Mouse (Mus musculus) forebrain, embryonic 14.5 days (tissue): ENCODE measurements around the gene Fbxw8. TPM values are rescaled to one million over a fixed set of nuclear protein-coding genes. Genes with fewer than 3 reads are reported as not detected.
A peak's percentile ranks its signal among the peaks of the same experiment; 100 is the strongest.

Source experiments
- ATAC-seq: fragments of 200-750 bp; cut with Nextera tagmentation; 2 replicates; pipeline ENCODE4 v1.8.0; 2017; ENCODE audit warnings: mild to moderate bottlenecking, moderate library complexity
- DNase-seq: peaks from one replicate; pipeline ENCODE4 v3.0.0-alpha.2; 2015; ENCODE audit warnings: low spot score
- H3K27ac ChIP-seq: fragments of 300-500 bp; sonication (generic); 2 replicates; pipeline ENCODE4 v1.5.1; 2014; ENCODE audit warnings: low read depth, mild to moderate bottlenecking, control low read depth, low read length, moderate library complexity
- H3K27me3 ChIP-seq: fragments of 300-500 bp; sonication (generic); replicated peaks from 2 replicates; pipeline ENCODE4 v1.6.1; 2014; ENCODE audit warnings: low read length, control low read depth, mixed read lengths; ENCODE audit not compliant: control insufficient read depth, insufficient read depth
- H3K36me3 ChIP-seq: fragments of 300-500 bp; sonication (generic); 2 replicates; pipeline ENCODE4 v1.6.1; 2014; ENCODE audit warnings: low read length, control low read depth; ENCODE audit not compliant: control insufficient read depth, insufficient read depth
- H3K4me1 ChIP-seq: fragments of 300-500 bp; sonication (generic); 2 replicates; pipeline ENCODE4 v1.6.1; 2014; ENCODE audit warnings: antibody characterized with exemption, low read length, control low read depth; ENCODE audit not compliant: control insufficient read depth, insufficient read depth
- H3K4me2 ChIP-seq: fragments of 300-500 bp; sonication (generic); 2 replicates; pipeline ENCODE4 v1.6.1; 2014; ENCODE audit warnings: mild to moderate bottlenecking, control low read depth, low read length
- H3K4me3 ChIP-seq: fragments of 300-500 bp; sonication (generic); 2 replicates; pipeline ENCODE4 v1.5.1; 2014; ENCODE audit warnings: low read depth, low read length, control low read depth
- H3K9ac ChIP-seq: fragments of 300-500 bp; sonication (generic); 2 replicates; pipeline ENCODE4 v1.6.1; 2014; ENCODE audit warnings: mild to moderate bottlenecking, low read length, control low read depth, moderate library complexity
- H3K9me3 ChIP-seq: fragments of 300-500 bp; sonication (generic); replicated peaks from 2 replicates; pipeline ENCODE4 v1.6.1; 2016; ENCODE audit warnings: low read length, control low read depth, mixed read lengths; ENCODE audit not compliant: control insufficient read depth
- WGBS: fragments of 180-500 bp; shearing (Covaris S2); extraction: QIAGEN DNeasy Blood & Tissue Kit; methylation state at CpG from one replicate; pipeline ENCODE4 v1.1.7; 2014; 5-methylcytosine and 5-hydroxymethylcytosine counted together
- polyA plus RNA-seq: library from polyadenylated mRNA; unstranded; fragments of >200 nt; fragmentation: Nextera tagmentation; extraction: Ambion mirVana; gene quantifications from 2 replicates; pipeline ENCODE4 v1.2.1, GENCODE M21; 2014

The Fbxw8 gene
- polyA plus RNA-seq, 1 experiment from 2014 or later: 19.5 TPM

GRCm38 (mm10) chr5:118069315-118069714 lies 85.9 kb downstream of the Fbxw8 start:
- peaks cover 26% of the 10 kb centered on the region for H3K4me1 ChIP-seq
- no peak overlapping the region for H3K9ac ChIP-seq
- 44% methylated on average over 9 of the region's 9 CpGs for whole genome bisulfite sequencing
- H3K27me3 ChIP-seq: no peaks in the 10 kb centered on the region
- DNase-seq (peak; percentile 87), ATAC-seq (peak; percentile 67)
- H3K9me3 ChIP-seq: no peaks in the 10 kb centered on the region
- H3K27ac ChIP-seq: no peak overlapping the region
- no peak overlapping the region for H3K4me2 ChIP-seq
- no peak overlapping the region for H3K4me3 ChIP-seq
- peaks cover 30% of the 10 kb centered on the region; the same call in 1 of the 2 replicates for H3K36me3 ChIP-seq

DNA sequence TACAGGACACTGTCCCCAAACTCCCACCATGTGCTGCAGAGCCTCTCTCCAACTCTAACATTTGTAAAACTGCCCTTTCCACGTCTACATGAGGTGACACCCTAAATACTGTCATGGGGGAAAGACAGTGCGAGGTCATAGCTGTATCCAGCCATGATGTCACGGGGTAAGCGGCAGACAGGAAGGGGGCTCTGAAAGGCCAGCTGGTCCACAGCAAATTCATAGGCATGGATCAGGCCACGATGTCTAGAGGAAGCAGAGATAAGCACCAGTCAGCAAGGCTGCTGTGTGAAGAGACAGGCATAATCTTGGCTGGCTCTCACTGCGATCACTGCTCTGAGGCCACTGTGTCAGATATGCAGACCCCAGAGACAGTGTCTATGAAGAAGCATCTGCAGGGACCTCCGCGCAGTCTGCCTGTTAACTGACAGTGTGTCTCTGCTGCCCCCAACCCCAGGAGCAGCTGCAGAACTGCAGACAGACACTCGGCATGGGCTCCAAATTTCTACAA lies 87.2 kb downstream of the Fbxw8 start:
- 91% methylated on average over 9 of the region's 9 CpGs for WGBS
- H3K9ac ChIP-seq: no peak overlapping the region

DNA sequence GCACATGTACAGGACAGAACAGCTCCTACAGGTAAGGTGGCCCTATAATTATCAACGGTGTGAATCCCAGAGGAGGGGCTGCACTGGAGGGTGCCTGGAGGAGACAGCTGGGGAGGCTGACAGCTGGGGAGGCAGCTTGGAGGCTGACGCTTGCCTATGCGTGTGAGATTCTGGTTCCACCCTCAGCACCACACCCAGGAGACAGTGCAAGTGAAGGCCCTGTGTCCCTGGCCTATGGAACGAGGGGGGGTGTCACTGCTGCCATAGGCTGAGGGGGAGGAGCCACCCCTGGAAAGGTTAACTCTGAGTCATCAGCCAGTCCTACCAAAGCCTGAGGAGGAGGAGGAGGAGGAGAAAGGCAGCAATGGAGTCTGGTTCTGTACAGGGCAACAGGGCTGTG lies 87.7 kb downstream of the Fbxw8 start:
- no peak overlapping the region for H3K27ac ChIP-seq
- no peak for ATAC-seq
- no peaks in the 10 kb centered on the region for H3K27me3 ChIP-seq
- H3K36me3 ChIP-seq: peaks cover 24% of the 10 kb centered on the region; the same call in 1 of the 2 replicates
- no peak overlapping the region for H3K4me2 ChIP-seq
- no peak overlapping the region for H3K4me3 ChIP-seq
- H3K9me3 ChIP-seq: no peaks in the 10 kb centered on the region
- 73% methylated on average over 4 of the region's 4 CpGs for WGBS
- DNase-seq: no peak
- H3K9ac ChIP-seq: no peak overlapping the region
- H3K4me1 ChIP-seq: peaks cover 16% of the 10 kb centered on the region

More for the DNA sequence above, 87.2 kb downstream of the Fbxw8 start:
- Histone ChIP-seq H3K4me3 (no peak overlapping the region), H3K4me2 (no peak overlapping the region), H3K4me1 (peaks cover 19% of the 10 kb centered on the region), H3K27ac (no peak overlapping the region), H3K27me3 (no peaks in the 10 kb centered on the region), H3K9me3 (no peaks in the 10 kb centered on the region), H3K36me3 (peaks cover 27% of the 10 kb centered on the region; the same call in 1 of the 2 replicates)
- ATAC-seq: no peak
- DNase-seq: no peak

DNA sequence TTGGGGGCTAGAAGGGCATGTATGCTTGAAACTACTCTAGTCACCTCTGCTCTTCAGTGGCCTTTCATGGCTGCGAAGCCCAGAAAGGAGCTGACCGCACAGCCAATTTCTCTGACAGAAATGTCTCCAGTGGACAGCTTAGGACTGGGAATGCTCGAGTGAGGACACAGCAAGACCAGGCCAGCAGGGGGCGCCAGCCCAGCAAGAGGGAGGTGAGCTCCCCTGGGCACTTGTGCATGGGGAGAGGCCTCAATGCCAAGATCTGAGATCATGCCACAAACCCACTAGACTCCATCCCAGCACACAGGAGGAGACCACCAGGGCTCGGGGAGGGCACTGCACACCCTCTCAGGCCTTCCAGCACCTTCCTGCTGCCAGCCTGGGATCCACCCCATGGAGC lies 88.4 kb downstream of the Fbxw8 start:
- H3K4me1 ChIP-seq: peaks cover 16% of the 10 kb centered on the region
- H3K4me3 ChIP-seq: no peak overlapping the region
- peaks cover 23% of the 10 kb centered on the region; the same call in 1 of the 2 replicates for H3K36me3 ChIP-seq
- WGBS: 58% methylated on average over 5 of the region's 5 CpGs
- no peak overlapping the region for H3K9ac ChIP-seq
- no peak for ATAC-seq
- no peak overlapping the region for H3K4me2 ChIP-seq
- no peaks in the 10 kb centered on the region for H3K27me3 ChIP-seq
- DNase-seq: peak; percentile 53
- H3K9me3 ChIP-seq: no peaks in the 10 kb centered on the region
- H3K27ac ChIP-seq: no peak overlapping the region

- Histone ChIP-seq H3K4me1 (peaks cover 16% of the 10 kb centered on the region), H3K4me3 (no peak overlapping the region), H3K27ac (0 out of 2 replicates have a peak overlapping the region, but pooled peaks have one; percentile 33), H3K9ac (no peak overlapping the region), H3K27me3 (no peaks in the 10 kb centered on the region), H3K4me2 (no peak overlapping the region), H3K9me3 (no peaks in the 10 kb centered on the region), H3K36me3 (peaks cover 23% of the 10 kb centered on the region; the same call in 1 of the 2 replicates)
- DNase-seq (no peak), ATAC-seq (no peak)
- 79% methylated on average over 19 of the region's 19 CpGs for WGBS
Observed at GRCm38 (mm10) chr5:118065516-118066255, 89.6 kb downstream of the Fbxw8 start.

DNA sequence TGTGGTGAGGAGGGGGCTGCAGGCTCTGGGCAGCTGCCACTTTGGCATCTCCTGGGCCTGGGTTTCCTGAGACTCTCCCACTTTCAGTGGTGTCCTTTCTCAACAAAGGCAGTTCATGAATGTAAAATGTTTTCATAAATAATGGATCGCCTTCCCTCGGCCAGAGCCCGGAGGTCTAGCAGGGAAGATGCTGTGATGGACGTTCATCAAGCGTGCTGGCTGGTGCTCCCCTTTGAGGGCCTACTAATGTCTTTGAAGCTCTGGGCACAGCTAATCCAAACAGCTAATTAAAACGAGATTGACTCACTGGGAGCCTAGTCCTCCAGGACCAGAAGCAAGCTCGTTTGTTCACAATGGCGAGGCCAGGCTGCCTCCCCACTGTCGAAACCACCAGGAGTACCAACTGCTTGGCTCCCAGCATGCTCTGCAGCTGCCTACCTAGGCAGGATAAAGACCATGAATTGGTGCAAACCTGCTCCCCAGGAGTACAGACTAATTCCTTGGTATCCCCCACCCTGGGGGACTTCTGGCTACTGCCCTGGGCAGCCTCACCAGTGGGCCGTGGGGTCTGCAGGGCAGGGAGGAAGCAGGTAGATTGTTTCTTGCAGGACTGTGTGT lies 90.9 kb downstream of the Fbxw8 start:
- ATAC-seq (peak; percentile 42; the same call in 1 of the 2 replicates), DNase-seq (peak; percentile 81)
- WGBS: 4% methylated on average over 10 of the region's 10 CpGs
- Histone ChIP-seq H3K4me2 (no peak overlapping the region), H3K36me3 (peaks cover 18% of the 10 kb centered on the region; the same call in 1 of the 2 replicates), H3K4me1 (peaks cover 16% of the 10 kb centered on the region), H3K9me3 (no peaks in the 10 kb centered on the region), H3K4me3 (no peak overlapping the region), H3K27ac (peak overlapping the region; percentile 49), H3K9ac (peak overlapping the region; percentile 17; the same call in 1 of the 2 replicates), H3K27me3 (no peaks in the 10 kb centered on the region)

DNA sequence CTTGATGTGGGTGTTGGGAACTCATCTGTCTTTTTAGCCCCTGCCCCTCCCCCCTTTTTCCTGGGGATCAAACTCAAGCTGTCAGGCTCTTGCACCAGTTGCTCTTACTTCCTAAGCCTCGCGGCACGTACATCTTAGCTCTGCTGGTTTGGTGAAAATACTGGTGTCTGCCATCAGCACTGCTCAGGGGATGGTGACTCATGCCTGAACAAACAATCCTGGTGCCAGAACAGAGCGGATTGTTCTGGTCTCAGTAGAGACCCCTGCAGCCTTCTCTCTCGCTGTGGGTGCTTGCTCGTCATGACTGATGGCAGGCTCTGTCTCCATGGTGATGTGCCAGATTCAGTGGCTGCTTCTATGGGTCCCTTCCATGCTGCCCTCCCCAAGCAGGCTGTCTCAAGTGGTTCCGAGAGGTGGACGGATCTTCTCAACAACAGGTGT lies 92.1 kb downstream of the Fbxw8 start:
- DNase-seq (peak; percentile 28), ATAC-seq (0 out of 2 replicates have a peak, but pooled peaks have one; percentile 8)
- 65% methylated on average over 8 of the region's 8 CpGs for WGBS
- H3K4me2 ChIP-seq: no peak overlapping the region
- no peak overlapping the region for H3K4me3 ChIP-seq
- no peaks in the 10 kb centered on the region for H3K27me3 ChIP-seq
- H3K36me3 ChIP-seq: peaks cover 13% of the 10 kb centered on the region; the same call in 1 of the 2 replicates
- peaks cover 16% of the 10 kb centered on the region for H3K4me1 ChIP-seq
- H3K27ac ChIP-seq: no peak overlapping the region
- H3K9ac ChIP-seq: no peak overlapping the region
- no peaks in the 10 kb centered on the region for H3K9me3 ChIP-seq

- Histone ChIP-seq H3K9me3 (no peaks in the 10 kb centered on the region), H3K9ac (no peak overlapping the region), H3K27ac (no peak overlapping the region), H3K36me3 (0 out of 2 replicates have a peak, but pooled peaks cover 9% of the 10 kb centered on the region), H3K27me3 (no peaks in the 10 kb centered on the region), H3K4me2 (no peak overlapping the region), H3K4me1 (peaks cover 27% of the 10 kb centered on the region), H3K4me3 (no peak overlapping the region)
- 91% methylated on average over 15 of the region's 18 CpGs for WGBS
- no peak for ATAC-seq
- DNase-seq: no peak
Observed at GRCm38 (mm10) chr5:118061391-118061790, 93.9 kb downstream of the Fbxw8 start.
